Mouse (Mus musculus) spleen, postnatal 10 days (tissue): ENCODE results near the gene S1pr3.

ENCODE experiments used
- DNase-seq, 2 experiments: peaks; one replicate each; pipeline ENCODE4 v3.0.0; 2021 to 2022; ENCODE audit warnings: low spot score in 2 of 2

The S1pr3 gene

GRCm38 (mm10) chr13:51446550-51446949 lies 38.1 kb downstream of the S1pr3 start:
- DNase-seq, result no peak

DNA sequence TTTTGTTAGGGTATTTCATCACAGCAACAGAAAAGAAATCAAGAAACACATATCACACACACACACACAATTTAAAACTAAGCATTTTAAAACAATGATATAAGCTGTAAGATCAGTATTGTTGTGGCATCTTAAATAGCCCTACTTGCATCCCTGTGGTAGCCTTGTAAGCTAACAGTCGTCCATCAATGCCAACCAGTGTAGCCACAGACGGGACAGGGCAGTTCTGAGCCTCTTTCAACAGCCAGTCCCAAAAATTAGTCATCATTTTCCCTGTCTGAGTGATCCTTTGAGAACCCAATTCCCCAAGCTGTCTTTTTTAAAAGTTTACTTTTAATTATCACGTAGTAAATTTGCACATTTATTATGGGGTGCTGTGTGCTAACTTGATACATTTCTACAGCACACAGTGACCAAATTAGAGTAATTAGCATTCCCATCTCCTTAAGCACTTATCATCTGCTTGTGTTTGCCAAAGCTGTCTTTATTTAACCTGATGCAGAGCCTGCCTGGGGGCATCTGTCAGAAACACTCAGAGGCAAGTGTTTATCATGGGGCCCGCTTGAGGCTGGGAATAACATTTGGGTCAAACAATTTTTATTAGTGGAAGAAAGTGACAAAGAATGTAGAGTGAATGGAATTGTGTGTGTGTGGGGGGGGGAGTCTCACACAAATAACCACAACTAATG lies 47.9 kb downstream of the S1pr3 start:
- no peak for DNase-seq

- DNase-seq, result no peak
These were observed 55.9 kb downstream of the S1pr3 start for GRCm38 (mm10) chr13:51464294-51464693.

DNA sequence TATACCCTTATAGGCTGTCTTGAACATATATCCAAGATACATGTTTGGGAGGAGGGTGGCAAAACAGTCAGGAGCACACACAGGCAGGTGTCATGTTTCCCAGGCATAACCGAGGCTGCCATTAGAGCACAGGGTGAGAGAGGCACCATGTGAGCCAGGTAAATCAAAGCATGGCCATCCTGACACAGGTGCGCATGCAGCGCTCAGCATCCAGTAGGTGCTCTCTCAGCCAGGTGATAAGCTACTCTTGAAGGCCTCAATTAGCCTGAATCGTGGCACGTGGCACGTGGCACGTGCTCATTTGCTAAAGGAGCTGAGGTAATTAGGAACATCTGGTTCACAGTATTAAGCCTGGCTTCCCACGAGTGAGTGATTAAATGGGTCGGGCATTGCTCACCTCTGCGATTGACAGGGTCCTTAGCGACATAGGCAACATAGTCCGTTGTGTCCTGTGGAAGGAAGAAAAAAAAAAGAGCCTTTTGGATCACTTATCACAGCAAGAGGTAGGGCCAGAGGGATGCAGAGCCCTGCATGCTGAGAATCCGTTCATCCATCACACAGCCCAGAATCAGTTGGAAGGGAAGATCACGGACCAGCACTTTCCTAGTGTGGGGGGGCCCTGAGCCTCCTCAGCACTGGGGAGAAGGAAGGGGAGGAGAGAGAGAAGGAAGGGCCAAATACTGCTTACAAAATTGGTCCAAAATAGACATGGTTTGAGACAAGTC lies 57.8 kb downstream of the S1pr3 start:
- DNase-seq, result no peak

- no peak for DNase-seq
These were observed 60.3 kb downstream of the S1pr3 start for GRCm38 (mm10) chr13:51468697-51469250.
